Mouse (Mus musculus) kidney, adult 2 months (tissue): Measurements from ENCODE around the gene Syt12. TPM values are rescaled to one million over a fixed set of nuclear protein-coding genes. Genes with fewer than 3 reads are reported as not detected.
A peak's percentile ranks its signal among the peaks of the same experiment; 100 is the strongest.

Experiments used
- DNase-seq: peaks from one replicate; pipeline ENCODE4 v3.0.0; 2021
- H3K27ac ChIP-seq: fragments of 200-500 bp; 2 replicates; pipeline ENCODE4 v1.5.1; 2012; ENCODE audit warnings: low read depth, low read length, control low read depth, inconsistent platforms; ENCODE audit not compliant: insufficient read depth
- H3K27me3 ChIP-seq: fragments of 200-500 bp; replicated peaks from 2 replicates; pipeline ENCODE4 v1.6.1; 2012; ENCODE audit warnings: mild to moderate bottlenecking, moderate library complexity, low read length, inconsistent platforms; ENCODE audit not compliant: control insufficient read depth, insufficient read depth
- H3K36me3 ChIP-seq: fragments of 200-500 bp; 2 replicates; pipeline ENCODE4 v1.6.1; 2012; ENCODE audit warnings: mild to moderate bottlenecking, moderate library complexity, low read length, inconsistent platforms; ENCODE audit not compliant: control insufficient read depth, insufficient read depth
- H3K4me1 ChIP-seq: fragments of 200-500 bp; 2 replicates; pipeline ENCODE4 v1.6.1; 2011; ENCODE audit warnings: low read length; ENCODE audit not compliant: control insufficient read depth, insufficient read depth
- H3K4me3 ChIP-seq: fragments of 200-500 bp; 2 replicates; pipeline ENCODE4 v1.5.1; 2011; ENCODE audit warnings: mild to moderate bottlenecking, low read depth, low read length, control low read depth; ENCODE audit not compliant: insufficient read depth
- CTCF ChIP-seq: fragments of 200-500 bp; conservative IDR thresholded peaks from 2 replicates; pipeline ENCODE4 v1.5.1; 2011; ENCODE audit warnings: low read depth, mild to moderate bottlenecking, control low read depth, low read length, moderate library complexity, mixed read lengths; ENCODE audit not compliant: insufficient read depth, insufficient read length
- POLR2A ChIP-seq: fragments of 200-500 bp; IDR thresholded peaks from one replicate; pipeline ENCODE4 v1.6.1; 2011; ENCODE audit warnings: low read depth, low read length, control low read depth
- WGBS: fragments of 180-500 bp; shearing (Covaris S2); methylation state at CpG from one replicate; pipeline ENCODE4 v1.1.7; 2018; 5-methylcytosine and 5-hydroxymethylcytosine counted together
- polyA plus RNA-seq: library from polyadenylated mRNA; depleted of rRNA; stranded (reverse); fragments of >200 nt; gene quantifications from 2 replicates; pipeline ENCODE4 v1.2.3, GENCODE M21; 2012

Gene Syt12
- polyA plus RNA-seq, 1 experiment = 4.6 TPM

GRCm38 (mm10) chr19:4409062-4409461 lies 68.2 kb downstream of the Syt12 start:
- Histone ChIP-seq H3K27ac (no peak overlapping the region), H3K4me1 (no peaks in the 10 kb centered on the region), H3K36me3 (no peaks in the 10 kb centered on the region), H3K4me3 (no peak overlapping the region), H3K27me3 (no peaks in the 10 kb centered on the region)
- no peak for TF ChIP-seq POLR2A
- no peak for TF ChIP-seq CTCF
- WGBS = 61% methylated on average over 2 of the region's 2 CpGs
- DNase-seq = no peak

DNA sequence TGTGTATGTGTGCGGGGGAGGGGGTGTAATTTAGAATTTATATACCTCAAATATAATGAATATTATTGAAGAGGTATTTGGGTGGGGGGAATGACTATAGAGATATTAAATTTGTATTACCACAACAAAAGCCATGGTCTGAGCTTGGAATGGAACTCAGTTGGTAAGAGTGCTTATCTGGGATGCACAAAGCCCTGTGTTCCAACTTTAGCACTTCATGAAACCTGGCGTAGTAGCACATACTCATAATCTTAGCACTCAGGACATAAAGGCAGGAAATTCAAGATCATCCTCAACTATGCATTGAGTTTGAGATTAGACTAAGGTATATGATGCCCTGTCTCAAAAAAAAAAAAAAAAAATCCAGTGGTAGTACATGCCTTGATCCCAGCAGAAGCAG lies 72.4 kb downstream of the Syt12 start:
- H3K27me3 ChIP-seq = no peaks in the 10 kb centered on the region
- DNase-seq = no peak
- H3K27ac ChIP-seq = no peak overlapping the region
- TF ChIP-seq CTCF (no peak), POLR2A (no peak)
- WGBS = 96% methylated on average over 2 of the region's 2 CpGs
- H3K4me3 ChIP-seq = no peak overlapping the region
- no peaks in the 10 kb centered on the region for H3K4me1 ChIP-seq
- no peaks in the 10 kb centered on the region for H3K36me3 ChIP-seq

GRCm38 (mm10) chr19:4398959-4399358 lies 78.3 kb downstream of the Syt12 start:
- no peaks in the 10 kb centered on the region for H3K27me3 ChIP-seq
- DNase-seq = no peak
- H3K27ac ChIP-seq = no peak overlapping the region
- H3K4me1 ChIP-seq = 0 out of 2 replicates have a peak, but pooled peaks cover 2% of the 10 kb centered on the region
- TF ChIP-seq CTCF = no peak
- TF ChIP-seq POLR2A = no peak
- no peaks in the 10 kb centered on the region for H3K36me3 ChIP-seq
- no peak overlapping the region for H3K4me3 ChIP-seq
- WGBS = 88% methylated on average over 4 of the region's 4 CpGs

DNA sequence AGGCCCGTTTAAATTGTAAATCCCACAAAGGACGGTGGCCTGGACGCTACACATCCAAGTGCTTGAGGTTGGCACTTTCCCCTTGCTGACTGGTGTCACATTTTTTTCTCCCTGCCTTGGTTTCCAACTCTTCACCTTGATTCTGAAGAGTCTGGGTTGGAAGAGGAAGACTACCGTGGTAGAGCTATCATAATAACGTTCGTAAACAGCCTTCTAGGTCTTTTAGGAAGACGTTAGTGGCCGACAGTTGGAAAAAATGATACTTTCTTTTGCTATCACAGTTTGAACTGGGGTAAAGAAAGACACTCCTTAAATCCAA lies 78.7 kb downstream of the Syt12 start:
- Histone ChIP-seq H3K36me3 (no peaks in the 10 kb centered on the region), H3K27ac (no peak overlapping the region), H3K4me3 (peak overlapping the region; percentile 85), H3K27me3 (no peaks in the 10 kb centered on the region), H3K4me1 (0 out of 2 replicates have a peak, but pooled peaks cover 2% of the 10 kb centered on the region)
- no peak for DNase-seq
- WGBS = 53% methylated on average over 8 of the region's 8 CpGs
- TF ChIP-seq POLR2A = no peak
- TF ChIP-seq CTCF = no peak

GRCm38 (mm10) chr19:4397798-4398629 lies 79.2 kb downstream of the Syt12 start, which contains the start of gene Kdm2a:
Kdm2a (minus strand) TSS chr19:4398285.
- peak within 1 kb of the TSS; percentile 85 for H3K4me3 ChIP-seq
- no peaks in the 10 kb centered on the region for H3K27me3 ChIP-seq
- 2% methylated on average over 82 of the region's 82 CpGs for WGBS
- peak within 1 kb of the TSS; percentile 40 for H3K27ac ChIP-seq
- 0 out of 2 replicates have a peak, but pooled peaks cover 2% of the 10 kb centered on the region for H3K4me1 ChIP-seq
- DNase-seq = peak; percentile 61
- TF ChIP-seq POLR2A (no peak), CTCF (no peak)
- H3K36me3 ChIP-seq = peaks cover under 1% of the 10 kb centered on the region; the same call in 1 of the 2 replicates

DNA sequence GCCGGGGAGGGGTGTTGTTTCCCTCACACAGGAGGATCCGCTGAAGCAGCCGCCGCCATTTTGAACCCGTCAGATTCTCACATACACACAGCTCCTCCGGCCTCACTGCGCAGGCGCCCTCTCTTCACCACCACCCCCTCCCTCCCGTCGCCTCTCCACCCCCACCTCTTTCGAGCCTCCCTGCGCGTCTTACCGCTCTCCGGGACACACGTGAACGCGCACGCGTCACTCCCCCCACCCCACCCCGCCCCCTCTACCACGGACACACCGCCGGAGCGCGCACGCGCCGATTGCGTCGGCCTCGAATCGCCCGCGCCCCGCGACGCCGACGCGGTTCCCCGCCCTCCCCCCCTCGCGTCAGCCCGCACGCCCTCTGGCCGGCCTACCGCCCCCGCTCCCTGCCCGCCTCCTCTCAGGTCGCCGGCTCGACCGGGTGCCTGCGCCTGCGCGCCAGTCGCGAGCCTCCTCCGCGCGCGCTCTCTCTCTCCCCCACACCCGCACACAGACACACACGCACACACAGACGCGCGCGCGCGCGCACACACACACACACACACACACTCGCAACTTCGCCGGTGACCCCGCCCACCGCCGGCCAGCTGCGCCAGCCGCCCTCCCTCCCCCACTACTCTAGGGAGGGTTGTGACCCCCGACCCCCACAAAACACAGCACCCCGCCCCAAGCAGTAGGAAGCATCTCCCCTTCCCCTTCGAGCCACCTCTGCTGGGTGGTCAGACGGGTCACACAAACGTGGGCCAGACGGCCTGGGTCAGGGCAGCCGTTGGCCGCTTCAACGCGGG lies 80.0 kb downstream of the Syt12 start:
- no peaks in the 10 kb centered on the region for H3K27me3 ChIP-seq
- 1% methylated on average over 81 of the region's 90 CpGs for WGBS
- peaks cover 4% of the 10 kb centered on the region; the same call in 1 of the 2 replicates for H3K4me1 ChIP-seq
- peak overlapping the region; percentile 86 for H3K27ac ChIP-seq
- peaks cover 2% of the 10 kb centered on the region; the same call in 1 of the 2 replicates for H3K36me3 ChIP-seq
- DNase-seq = peak; percentile 97
- TF ChIP-seq CTCF = no peak
- H3K4me3 ChIP-seq = peak overlapping the region; percentile 85
